Mouse (Mus musculus): Measurements from ENCODE around the gene Sbf1.

The Sbf1 gene

DNA sequence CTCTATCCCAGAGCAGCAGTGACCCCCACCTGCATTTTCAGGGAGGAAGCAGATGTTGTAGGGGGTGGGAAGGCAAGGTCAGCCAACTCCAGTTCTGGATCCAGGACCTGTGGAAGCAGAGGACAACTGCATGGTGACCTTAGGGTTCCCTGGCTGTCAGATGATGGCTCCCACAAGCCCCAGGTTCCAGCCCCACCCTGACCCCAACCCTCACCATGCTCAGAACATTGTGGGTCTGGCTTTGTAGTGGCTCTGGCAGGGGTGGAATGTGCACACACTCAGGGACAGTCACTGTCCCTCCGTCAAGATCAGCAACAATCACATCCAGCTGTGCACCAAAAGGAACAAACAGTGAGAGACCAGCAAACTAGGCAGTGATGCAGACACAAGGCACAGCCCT lies 9.1 kb downstream of the Sbf1 start:
- Histone ChIP-seq H3K27me3 (ENCODE audit: control insufficient read depth, insufficient read depth, low read length, poor library complexity, severe bottlenecking) (no peaks in the 10 kb centered on the region), H3K36me3 (ENCODE audit: control insufficient read depth, insufficient read depth, low read length, poor library complexity, severe bottlenecking) (peaks cover 15% of the 10 kb centered on the region)
- no peak for DNase-seq (ENCODE audit: low read depth, low spot score)

DNA sequence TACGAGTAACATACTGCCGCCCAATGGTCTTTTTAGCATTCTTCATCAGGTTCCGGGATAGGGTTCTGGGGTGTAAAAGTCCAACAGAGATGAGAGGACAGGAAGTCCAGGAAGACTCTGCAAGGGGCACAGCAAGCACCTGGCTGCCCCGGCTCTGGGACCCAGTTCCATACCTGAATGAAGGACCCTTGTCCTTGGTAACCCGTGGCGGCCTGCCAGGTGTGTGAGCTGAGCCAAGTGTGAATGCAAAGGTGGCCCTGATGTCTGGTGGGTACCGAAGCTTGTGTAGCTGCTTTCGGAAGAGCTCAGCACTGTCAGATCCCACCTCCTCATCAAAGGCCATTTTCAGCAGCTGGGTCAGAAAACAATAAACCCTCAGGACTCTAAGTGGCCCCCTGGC lies 14.5 kb downstream of the Sbf1 start:
- Histone ChIP-seq H3K36me3 (ENCODE audit: control insufficient read depth, insufficient read depth, low read length, poor library complexity, severe bottlenecking) (peaks cover 15% of the 10 kb centered on the region), H3K27me3 (ENCODE audit: control insufficient read depth, insufficient read depth, low read length, poor library complexity, severe bottlenecking) (no peaks in the 10 kb centered on the region)
- DNase-seq (ENCODE audit: low read depth, low spot score): no peak

DNA sequence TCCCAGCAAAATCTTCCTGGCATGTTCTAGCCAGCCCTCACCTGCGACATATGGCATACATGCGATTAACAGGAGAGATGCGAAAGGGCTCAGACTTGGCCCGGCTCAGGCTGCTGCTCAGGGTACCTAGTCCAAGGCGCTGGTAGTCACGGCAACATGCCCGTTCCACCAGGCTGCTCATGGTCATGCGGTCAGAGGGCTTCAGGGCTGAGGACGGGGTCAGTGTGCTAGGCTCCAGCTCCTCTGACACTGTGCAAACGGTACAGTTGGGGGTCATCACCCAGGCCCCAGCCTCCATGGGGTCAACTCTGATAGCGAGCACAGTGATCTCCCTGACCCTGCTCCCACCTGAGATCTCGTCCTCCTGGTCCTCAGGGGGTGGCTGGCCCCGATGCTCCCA lies 14.9 kb downstream of the Sbf1 start:
- DNase-seq (ENCODE audit: low read depth, low spot score): no peak
- Histone ChIP-seq H3K36me3 (ENCODE audit: control insufficient read depth, insufficient read depth, low read length, poor library complexity, severe bottlenecking) (peaks cover 15% of the 10 kb centered on the region), H3K27me3 (ENCODE audit: control insufficient read depth, insufficient read depth, low read length, poor library complexity, severe bottlenecking) (no peaks in the 10 kb centered on the region)

DNA sequence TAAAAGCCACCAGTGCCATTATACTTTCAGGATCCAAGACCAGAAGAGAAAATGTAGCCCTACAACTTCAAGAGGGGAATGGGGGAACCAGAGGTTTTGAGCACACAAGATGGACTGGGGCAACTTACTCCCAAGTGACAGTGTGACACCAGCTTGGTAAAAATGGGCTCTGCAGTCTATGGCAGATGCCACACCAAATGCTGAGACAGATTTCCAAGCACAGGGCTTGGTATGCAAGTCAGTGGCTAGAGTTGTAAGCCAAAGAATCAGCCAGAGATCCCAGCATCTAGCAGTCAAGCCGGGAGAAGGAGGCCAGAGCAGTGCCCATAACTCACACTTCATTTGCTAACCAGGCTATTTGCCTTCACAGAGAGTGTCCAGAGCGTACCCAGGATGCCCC lies 17.4 kb downstream of the Sbf1 start:
- no peak for DNase-seq (ENCODE audit: low read depth, low spot score)
- H3K36me3 ChIP-seq (ENCODE audit: control insufficient read depth, insufficient read depth, low read length, poor library complexity, severe bottlenecking): peaks cover 9% of the 10 kb centered on the region
- no peaks in the 10 kb centered on the region for H3K27me3 ChIP-seq (ENCODE audit: control insufficient read depth, insufficient read depth, low read length, poor library complexity, severe bottlenecking)

DNA sequence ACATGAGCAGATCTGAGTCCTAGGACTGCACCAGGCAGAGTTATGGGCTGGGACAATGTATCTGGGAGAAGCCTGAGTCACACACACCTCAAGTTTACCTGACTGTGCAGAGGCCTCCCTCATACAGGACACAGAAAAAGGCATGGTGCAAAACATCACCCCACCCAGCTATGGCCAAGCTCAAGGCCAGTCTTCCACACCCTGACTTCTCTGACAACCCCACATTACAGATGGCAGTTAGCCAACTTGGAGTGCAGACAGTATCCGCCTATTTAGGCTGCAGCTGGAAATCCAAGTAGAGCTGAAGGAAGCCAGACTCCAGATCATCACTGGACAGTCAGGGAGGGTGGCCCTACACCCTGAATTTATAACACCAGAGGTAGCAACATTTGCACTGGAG lies 18.6 kb downstream of the Sbf1 start:
- DNase-seq (ENCODE audit: low read depth, low spot score): no peak
- no peaks in the 10 kb centered on the region; the same call in none of the 2 replicates for H3K36me3 ChIP-seq (ENCODE audit: control insufficient read depth, insufficient read depth, low read length, poor library complexity, severe bottlenecking)
- no peaks in the 10 kb centered on the region for H3K27me3 ChIP-seq (ENCODE audit: control insufficient read depth, insufficient read depth, low read length, poor library complexity, severe bottlenecking)

DNA sequence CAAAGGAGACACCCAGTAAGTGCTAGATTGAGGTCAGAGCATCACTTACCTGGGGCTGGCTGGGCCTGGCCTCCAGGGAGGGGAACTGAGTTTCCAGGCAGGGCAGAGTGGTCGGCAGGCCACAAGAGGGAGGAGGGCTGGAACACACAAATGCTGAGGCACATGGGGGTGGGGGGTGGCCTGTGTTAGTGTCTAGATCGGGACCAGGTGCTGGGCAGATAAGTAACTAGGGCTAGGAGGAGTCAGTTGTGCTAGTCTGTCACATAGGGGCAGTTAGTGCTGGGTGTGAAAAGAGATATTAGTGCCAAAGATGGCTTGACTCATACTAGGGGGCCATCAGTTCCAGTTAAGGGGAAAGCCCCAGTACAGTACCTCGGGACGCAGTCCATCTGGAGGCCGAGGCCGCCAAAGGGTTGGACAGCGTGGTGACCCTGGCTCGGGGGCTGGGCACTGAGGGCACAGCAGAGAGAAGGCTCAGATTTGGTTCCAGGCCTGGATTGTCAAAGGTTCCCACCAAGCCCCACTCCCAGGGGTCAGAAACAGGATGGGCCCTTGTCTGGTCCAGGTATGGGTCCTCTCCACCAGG lies 19.4 kb downstream of the Sbf1 start:
- DNase-seq (ENCODE audit: low read depth, low spot score): no peak
- Histone ChIP-seq H3K27me3 (ENCODE audit: control insufficient read depth, insufficient read depth, low read length, poor library complexity, severe bottlenecking) (no peaks in the 10 kb centered on the region), H3K36me3 (ENCODE audit: control insufficient read depth, insufficient read depth, low read length, poor library complexity, severe bottlenecking) (no peaks in the 10 kb centered on the region; the same call in none of the 2 replicates)

DNA sequence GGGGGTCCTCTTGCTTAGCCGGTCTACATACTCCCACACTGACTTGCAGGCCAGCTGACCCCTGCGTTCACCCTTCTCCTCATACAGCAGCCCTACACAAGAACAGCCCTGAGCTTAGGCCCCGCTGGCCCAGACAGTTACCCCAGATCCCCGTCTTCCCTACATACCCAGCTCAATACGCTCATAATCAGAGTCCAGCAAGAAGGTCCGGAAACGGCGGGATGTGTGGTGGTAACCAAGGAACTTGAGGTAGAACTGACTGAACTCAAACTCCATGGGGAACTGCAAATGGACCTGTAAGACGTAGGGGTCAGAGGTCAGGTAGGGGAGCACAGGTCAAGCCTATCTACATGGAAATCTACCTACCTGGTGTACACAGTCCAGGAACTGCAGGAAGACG lies 21.3 kb downstream of the Sbf1 start:
- H3K36me3 ChIP-seq (ENCODE audit: control insufficient read depth, insufficient read depth, low read length, poor library complexity, severe bottlenecking): peaks cover 6% of the 10 kb centered on the region
- no peaks in the 10 kb centered on the region for H3K27me3 ChIP-seq (ENCODE audit: control insufficient read depth, insufficient read depth, low read length, poor library complexity, severe bottlenecking)
- no peak for DNase-seq (ENCODE audit: low read depth, low spot score)

DNA sequence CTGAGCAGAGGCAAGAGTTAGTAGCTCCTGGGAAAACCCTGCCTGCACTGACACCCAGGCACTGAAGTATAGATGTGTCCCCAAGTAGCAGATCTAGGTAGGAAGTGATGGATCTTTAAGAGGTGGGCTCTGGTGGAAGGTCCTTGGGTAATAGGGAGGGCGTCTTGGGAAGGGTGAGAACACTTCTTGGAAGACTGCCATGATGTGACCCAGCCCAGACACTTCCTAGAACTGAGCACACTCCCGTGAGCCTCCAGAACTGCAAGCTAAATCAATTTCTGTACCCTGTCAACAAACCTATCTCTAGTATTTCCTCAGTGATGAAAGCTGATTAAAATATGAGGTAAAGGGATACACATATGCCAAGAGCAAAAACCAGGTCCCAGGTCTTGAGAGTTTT lies 22.3 kb downstream of the Sbf1 start:
- peaks cover 6% of the 10 kb centered on the region for H3K36me3 ChIP-seq (ENCODE audit: control insufficient read depth, insufficient read depth, low read length, poor library complexity, severe bottlenecking)
- no peaks in the 10 kb centered on the region for H3K27me3 ChIP-seq (ENCODE audit: control insufficient read depth, insufficient read depth, low read length, poor library complexity, severe bottlenecking)
- no peak for DNase-seq (ENCODE audit: low read depth, low spot score)

DNA sequence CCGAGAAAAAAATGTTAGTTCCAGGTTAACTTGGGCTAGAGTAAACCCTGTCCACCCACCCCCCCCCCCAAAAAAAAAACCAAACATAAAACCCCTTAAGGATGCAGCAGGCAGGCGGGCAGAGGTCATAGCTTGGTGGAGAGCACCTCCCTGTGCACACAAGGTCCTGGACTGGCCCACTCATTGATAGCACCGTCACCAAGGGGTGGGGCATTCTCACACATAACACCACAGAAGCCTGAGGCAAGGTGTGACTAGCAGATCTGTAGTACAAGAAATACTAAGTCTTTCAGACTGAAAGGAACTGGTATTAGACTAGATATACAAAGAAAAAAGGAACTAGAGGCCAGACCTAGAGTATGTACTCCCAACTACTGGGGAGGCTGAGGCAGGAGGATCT lies 23.6 kb downstream of the Sbf1 start:
- H3K36me3 ChIP-seq (ENCODE audit: control insufficient read depth, insufficient read depth, low read length, poor library complexity, severe bottlenecking): peaks cover 6% of the 10 kb centered on the region
- no peak for DNase-seq (ENCODE audit: low read depth, low spot score)

DNA sequence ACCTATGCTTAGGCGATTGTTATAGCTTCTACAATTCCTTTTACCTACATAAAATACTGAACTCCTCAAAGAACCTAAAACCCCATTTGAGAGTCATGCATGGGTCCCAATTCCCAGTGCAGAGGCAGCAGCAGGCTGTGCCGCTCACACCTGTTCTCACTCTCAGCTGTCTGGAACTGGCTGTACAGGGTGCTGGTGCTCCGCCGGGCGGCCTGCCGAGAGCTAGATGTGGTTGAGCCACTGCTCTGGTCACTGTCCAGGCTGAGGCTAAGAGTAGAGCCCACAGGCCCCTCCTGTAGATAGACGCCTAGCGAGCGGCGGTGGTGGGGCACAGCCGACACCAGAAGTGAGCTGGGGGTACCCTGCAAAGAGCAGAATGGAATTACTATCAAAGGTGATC lies 25.7 kb downstream of the Sbf1 start:
- Histone ChIP-seq H3K36me3 (ENCODE audit: control insufficient read depth, insufficient read depth, low read length, poor library complexity, severe bottlenecking) (peaks cover 6% of the 10 kb centered on the region; the same call in 1 of the 2 replicates), H3K27me3 (ENCODE audit: control insufficient read depth, insufficient read depth, low read length, poor library complexity, severe bottlenecking) (no peaks in the 10 kb centered on the region)
- no peak for DNase-seq (ENCODE audit: low read depth, low spot score)

More for the DNA sequence above, 23.6 kb downstream of the Sbf1 start:
- H3K27me3 ChIP-seq (ENCODE audit: control insufficient read depth, insufficient read depth, low read length, poor library complexity, severe bottlenecking): no peaks in the 10 kb centered on the region

DNA sequence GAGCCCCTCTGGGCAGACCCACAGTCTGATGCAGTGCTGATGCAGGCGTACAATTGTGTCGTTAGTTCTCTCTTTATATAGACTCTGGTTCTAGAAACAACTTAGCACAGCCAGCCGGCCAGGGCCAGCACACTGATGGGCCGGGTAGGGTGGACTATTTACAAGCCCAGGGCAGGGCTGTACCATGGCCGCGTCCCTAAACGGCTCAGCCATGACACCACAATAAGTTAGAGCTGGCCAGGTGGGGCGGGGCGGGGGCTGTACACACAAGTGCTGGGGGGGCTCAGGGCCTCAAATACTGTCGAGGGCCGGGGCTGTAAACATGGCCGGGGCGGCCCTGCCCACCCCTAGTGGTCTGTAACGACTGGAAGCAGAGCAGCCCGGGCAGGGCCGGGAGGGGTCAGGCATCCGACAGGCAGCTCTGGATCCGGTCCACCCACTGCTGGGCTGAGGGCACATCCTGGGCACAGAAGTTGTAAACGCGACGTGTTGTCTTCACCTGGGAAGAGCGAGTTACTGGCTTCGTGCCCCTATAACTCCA lies 26.8 kb downstream of the Sbf1 start:
- peaks cover 10% of the 10 kb centered on the region; the same call in 1 of the 2 replicates for H3K36me3 ChIP-seq (ENCODE audit: control insufficient read depth, insufficient read depth, low read length, poor library complexity, severe bottlenecking)
- DNase-seq (ENCODE audit: low read depth, low spot score): no peak

DNA sequence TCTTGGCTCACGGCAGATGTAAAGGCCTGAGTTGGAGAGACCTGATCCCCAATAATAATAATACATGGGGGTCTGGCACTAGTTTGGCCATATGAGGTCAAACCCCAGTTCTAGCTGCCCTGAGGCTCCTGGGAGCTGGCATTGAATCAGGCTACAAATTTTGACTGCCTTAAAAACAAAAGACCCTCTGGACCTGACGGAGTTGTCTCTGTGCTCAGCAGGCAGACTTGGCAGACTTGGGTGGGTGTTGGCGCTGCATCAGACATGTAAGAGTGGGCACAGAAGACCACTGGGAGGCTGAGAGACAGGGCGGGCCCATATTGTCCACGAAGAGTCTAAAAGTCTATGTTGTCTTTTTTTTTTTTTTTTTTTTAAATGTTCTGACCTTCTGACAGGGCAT lies 28.5 kb downstream of the Sbf1 start:
- no peak for DNase-seq (ENCODE audit: low read depth, low spot score)
- no peaks in the 10 kb centered on the region for H3K27me3 ChIP-seq (ENCODE audit: control insufficient read depth, insufficient read depth, low read length, poor library complexity, severe bottlenecking)
- peaks cover 10% of the 10 kb centered on the region; the same call in 1 of the 2 replicates for H3K36me3 ChIP-seq (ENCODE audit: control insufficient read depth, insufficient read depth, low read length, poor library complexity, severe bottlenecking)

More for the DNA sequence above, 26.8 kb downstream of the Sbf1 start:
- no peaks in the 10 kb centered on the region for H3K27me3 ChIP-seq (ENCODE audit: control insufficient read depth, insufficient read depth, low read length, poor library complexity, severe bottlenecking)

DNA sequence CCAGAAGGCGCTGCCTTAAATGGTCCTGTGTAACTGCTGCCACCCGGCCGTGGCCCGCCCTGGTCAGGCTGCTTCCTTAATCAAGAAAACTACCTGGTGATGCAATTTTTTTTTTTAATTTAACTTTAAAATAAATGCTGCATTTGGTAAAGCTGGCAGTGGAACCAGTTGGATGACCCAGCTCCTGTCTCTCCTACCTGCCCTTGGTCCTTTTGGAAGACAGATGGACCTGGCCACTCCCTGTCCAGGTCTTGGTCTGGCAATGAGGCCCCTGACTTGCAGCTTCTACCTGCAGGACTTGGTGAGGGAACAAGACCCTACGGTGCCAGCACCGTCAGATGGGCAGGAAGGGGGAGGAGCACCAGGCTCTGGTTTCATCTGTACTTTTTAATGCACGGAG lies 29.0 kb downstream of the Sbf1 start:
- H3K27me3 ChIP-seq (ENCODE audit: control insufficient read depth, insufficient read depth, low read length, poor library complexity, severe bottlenecking): no peaks in the 10 kb centered on the region
- peaks cover 10% of the 10 kb centered on the region; the same call in 1 of the 2 replicates for H3K36me3 ChIP-seq (ENCODE audit: control insufficient read depth, insufficient read depth, low read length, poor library complexity, severe bottlenecking)
- no peak for DNase-seq (ENCODE audit: low read depth, low spot score)

DNA sequence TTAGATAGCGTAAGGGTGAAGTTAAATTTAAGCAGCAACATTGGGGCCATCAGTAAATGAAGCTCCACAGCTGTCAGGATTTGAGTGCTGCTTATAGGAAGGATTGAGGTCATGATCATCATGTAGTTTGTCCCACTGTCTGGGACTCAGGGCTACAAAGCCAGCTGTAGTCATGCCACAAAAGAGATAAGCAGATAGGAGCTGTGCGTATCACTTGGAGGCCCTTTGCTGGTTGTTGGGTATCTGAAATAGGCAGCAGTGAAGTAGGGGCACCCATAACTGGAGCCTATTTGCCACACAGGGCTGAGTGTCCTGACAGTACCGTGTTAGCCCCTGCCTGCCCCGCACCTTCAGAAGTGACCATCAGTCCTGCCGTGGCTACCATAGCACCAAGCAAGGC lies 29.6 kb downstream of the Sbf1 start:
- H3K27me3 ChIP-seq (ENCODE audit: control insufficient read depth, insufficient read depth, low read length, poor library complexity, severe bottlenecking): no peaks in the 10 kb centered on the region
- peaks cover 11% of the 10 kb centered on the region; the same call in 1 of the 2 replicates for H3K36me3 ChIP-seq (ENCODE audit: control insufficient read depth, insufficient read depth, low read length, poor library complexity, severe bottlenecking)
- DNase-seq (ENCODE audit: low read depth, low spot score): no peak

DNA sequence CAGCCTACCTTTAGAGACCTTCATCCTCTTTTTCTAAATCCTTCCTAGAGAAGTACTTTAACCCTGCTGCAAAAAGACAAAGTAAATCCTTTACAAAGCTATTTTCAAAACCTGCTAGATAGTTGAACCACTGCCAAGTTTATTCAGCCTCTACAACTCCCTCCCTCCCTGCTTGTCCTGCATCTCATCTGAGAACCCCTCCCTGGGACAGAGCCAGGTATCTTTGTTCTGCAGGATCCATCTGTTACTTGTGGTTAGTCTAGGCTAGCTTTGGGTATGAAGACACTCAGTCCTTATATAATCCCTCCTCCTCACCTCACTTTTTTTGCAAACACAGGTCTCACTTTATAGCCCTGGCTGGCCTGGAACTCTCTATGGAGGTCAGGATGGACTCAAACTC lies 30.1 kb downstream of the Sbf1 start:
- H3K36me3 ChIP-seq (ENCODE audit: control insufficient read depth, insufficient read depth, low read length, poor library complexity, severe bottlenecking): peaks cover 11% of the 10 kb centered on the region; the same call in 1 of the 2 replicates
- no peaks in the 10 kb centered on the region for H3K27me3 ChIP-seq (ENCODE audit: control insufficient read depth, insufficient read depth, low read length, poor library complexity, severe bottlenecking)
- no peak for DNase-seq (ENCODE audit: low read depth, low spot score)

DNA sequence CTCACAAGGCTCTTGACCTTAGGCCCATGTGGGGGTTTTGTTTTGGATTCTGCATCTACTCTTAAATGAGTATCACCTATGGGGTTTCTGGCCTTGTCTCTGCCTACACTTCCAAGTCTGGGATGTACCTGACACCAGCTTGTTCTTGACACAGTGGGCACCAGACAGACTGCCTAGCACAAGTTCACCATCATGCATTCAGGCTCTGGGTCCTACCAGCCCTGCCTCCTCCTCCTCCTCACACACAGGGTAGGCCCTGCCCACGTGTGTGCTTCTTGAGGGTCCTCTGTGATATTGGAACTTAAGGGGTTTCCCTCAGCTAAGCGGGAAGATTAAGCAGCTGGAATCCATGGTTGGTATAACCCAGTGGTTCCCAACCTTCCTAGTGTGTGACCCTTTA lies 31.0 kb downstream of the Sbf1 start:
- DNase-seq (ENCODE audit: low read depth, low spot score): no peak
- no peaks in the 10 kb centered on the region for H3K27me3 ChIP-seq (ENCODE audit: control insufficient read depth, insufficient read depth, low read length, poor library complexity, severe bottlenecking)
- peaks cover 7% of the 10 kb centered on the region; the same call in 1 of the 2 replicates for H3K36me3 ChIP-seq (ENCODE audit: control insufficient read depth, insufficient read depth, low read length, poor library complexity, severe bottlenecking)
